Mouse (Mus musculus) liver, embryonic 18 days (tissue): Measurements from ENCODE around the gene Cep41. TPM values are rescaled to one million over a fixed set of nuclear protein-coding genes. Genes with fewer than 3 reads are reported as not detected.

Experiments used
- polyA plus RNA-seq: library from polyadenylated mRNA; depleted of rRNA; stranded (reverse); fragments of >200 nt; gene quantifications from 2 replicates; pipeline ENCODE4 v1.2.3, GENCODE M21; 2012; rRNA removed

The Cep41 gene
- 2.9 and 3.2 TPM in 2 replicates for polyA plus RNA-seq

DNA sequence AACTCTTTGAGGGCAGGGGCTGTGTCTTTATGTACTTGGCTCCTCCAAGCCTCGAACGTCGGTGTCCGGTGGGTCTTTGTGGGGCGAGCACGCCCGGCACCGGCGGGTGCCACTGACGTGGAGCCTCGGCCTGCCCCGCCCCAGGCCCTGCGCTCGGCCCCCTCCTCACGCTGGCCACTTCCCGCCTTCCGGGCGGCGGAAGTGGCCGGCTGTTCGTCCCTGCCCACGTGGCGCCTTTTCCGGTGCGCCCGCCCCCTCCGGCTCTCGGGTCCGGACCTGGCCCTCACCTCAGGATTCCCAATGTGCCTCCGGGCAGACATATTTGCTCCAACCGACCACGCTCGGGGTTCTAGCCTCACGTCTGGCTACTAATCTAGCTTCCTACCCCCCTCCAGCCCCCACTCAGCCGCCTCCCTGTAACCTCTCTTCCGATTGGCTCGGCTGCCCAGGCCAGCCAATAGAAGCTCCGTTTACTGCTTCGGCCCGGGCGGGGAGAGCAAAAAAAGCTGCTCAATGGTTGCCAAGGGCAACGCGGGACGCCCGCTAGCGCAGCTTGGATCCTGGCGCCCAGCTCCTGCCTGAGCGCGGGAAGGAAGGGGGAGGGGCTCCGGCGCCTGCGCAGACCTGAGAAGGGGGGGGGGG, at the start of gene Cep41:
TSS of gene Cep41 (minus strand) at position 400 of the 642 bp plus-strand sequence.

GRCm38 (mm10) chr6:30723331-30723730, 29.8 kb upstream of the Cep41 start, which contains the start of gene Mest:
Gene Mest (plus strand): TSS chr6:30723547.

GRCm38 (mm10) chr6:30638674-30639268, 54.8 kb downstream of the Cep41 start, which contains the start of gene Cpa1:
Gene Cpa1 (plus strand): TSS chr6:30639218.

GRCm38 (mm10) chr6:30610710-30611109, 82.8 kb downstream of the Cep41 start, which contains the start of gene Cpa5:
Gene Cpa5 (plus strand): TSS chr6:30611010.

Other genes starting within 250 kb of the Cep41 start
- gene Tmem209, start 184.0 kb downstream of the Cep41 start, polyA plus RNA-seq = 12.7 and 14.7 TPM in 2 replicates
- gene Ssmem1, start 183.9 kb downstream of the Cep41 start, polyA plus RNA-seq = 0.02 and 0.04 TPM in 2 replicates
- 0.21 and 0.60 TPM in 2 replicates for gene Cpa2, start 152.2 kb downstream of the Cep41 start, polyA plus RNA-seq
- 0.02 and 0.05 TPM in 2 replicates for gene Cpa4, start 125.4 kb downstream of the Cep41 start, polyA plus RNA-seq
- 0.01 and 0.02 TPM in 2 replicates for gene Cpa5, start 82.7 kb downstream of the Cep41 start, polyA plus RNA-seq
- 0.50 and 2.3 TPM in 2 replicates for gene Cpa1, start 54.5 kb downstream of the Cep41 start, polyA plus RNA-seq
- 109 and 241 TPM in 2 replicates for gene Mest, start 29.8 kb upstream of the Cep41 start, polyA plus RNA-seq
- 9.0 and 10.0 TPM in 2 replicates for gene Copg2, start 203.0 kb upstream of the Cep41 start, polyA plus RNA-seq
- 0.04 and 0.06 TPM in 2 replicates for gene Tsga13, start 221.8 kb upstream of the Cep41 start, polyA plus RNA-seq